Mouse (Mus musculus) heart, embryonic 13.5 days (tissue): Measurements from ENCODE around the gene Tac4. TPM values are rescaled to one million over a fixed set of nuclear protein-coding genes. Genes with fewer than 3 reads are reported as not detected.

Experiments used
- polyA plus RNA-seq: library from polyadenylated mRNA; unstranded; fragments of >200 nt; fragmentation: Nextera tagmentation; extraction: Ambion mirVana; gene quantifications from 2 replicates; pipeline ENCODE4 v1.2.1, GENCODE M21; 2015

Gene Tac4
- polyA plus RNA-seq, 1 experiment from 2014 or later: not detected

Other genes starting within 250 kb of the Tac4 start
- 77.9 and 81.1 TPM in 2 replicates for gene Pdk2, start 220.2 kb upstream of the Tac4 start, polyA plus RNA-seq
- 10.2 and 12.2 TPM in 2 replicates for gene Itga3, start 184.7 kb upstream of the Tac4 start, polyA plus RNA-seq
- 0.17 TPM in 1 of 2 replicates, not detected in the other for gene Dlx3, start 141.4 kb upstream of the Tac4 start, polyA plus RNA-seq
- 0.06 and 0.08 TPM in 2 replicates for gene Dlx4, start 115.3 kb upstream of the Tac4 start, polyA plus RNA-seq
- gene Kat7, start 48.7 kb downstream of the Tac4 start, polyA plus RNA-seq: 44.2 and 46.0 TPM in 2 replicates
- gene Fam117a, start 75.5 kb downstream of the Tac4 start, polyA plus RNA-seq: 6.3 and 7.7 TPM in 2 replicates
- gene Slc35b1, start 123.2 kb downstream of the Tac4 start, polyA plus RNA-seq: 77.2 and 78.4 TPM in 2 replicates
- 97.8 and 105 TPM in 2 replicates for gene Spop, start 152.6 kb downstream of the Tac4 start, polyA plus RNA-seq